Mouse (Mus musculus) forebrain, embryonic 10.5 days (tissue): Measurements from ENCODE around the gene Emd. TPM values are rescaled to one million over a fixed set of nuclear protein-coding genes. Genes with fewer than 3 reads are reported as not detected.
A peak's percentile ranks its signal among the peaks of the same experiment; 100 is the strongest.

Source experiments
- DNase-seq: peaks from one replicate; pipeline ENCODE4 v3.0.0-alpha.2; 2017; ENCODE audit warnings: low spot score; ENCODE audit errors: extremely low spot score
- H3K27ac ChIP-seq: fragments of 300-500 bp; sonication (generic); 2 replicates; pipeline ENCODE4 v1.5.1; 2016; ENCODE audit warnings: mild to moderate bottlenecking
- H3K27me3 ChIP-seq: fragments of 300-500 bp; sonication (generic); 2 replicates; pipeline ENCODE4 v1.6.1; 2016; ENCODE audit warnings: mild to moderate bottlenecking; ENCODE audit not compliant: poor library complexity, severe bottlenecking
- H3K36me3 ChIP-seq: fragments of 300-500 bp; sonication (generic); replicated peaks from 2 replicates; pipeline ENCODE4 v1.6.1; 2016; ENCODE audit warnings: mild to moderate bottlenecking, moderate library complexity
- H3K4me1 ChIP-seq: fragments of 300-500 bp; sonication (generic); 2 replicates; pipeline ENCODE4 v1.6.1; 2016
- H3K4me3 ChIP-seq: fragments of 300-500 bp; sonication (generic); 2 replicates; pipeline ENCODE4 v1.5.1; 2016; ENCODE audit warnings: mild to moderate bottlenecking, moderate library complexity
- H3K9me3 ChIP-seq: fragments of 300-500 bp; sonication (generic); 2 replicates; pipeline ENCODE4 v1.6.1; 2016; ENCODE audit warnings: mild to moderate bottlenecking, moderate library complexity
- WGBS: fragments of 180-500 bp; shearing (Covaris S2); methylation state at CpG from one replicate; pipeline ENCODE4 v1.1.7; 2016; 5-methylcytosine and 5-hydroxymethylcytosine counted together
- microRNA-seq: library from miRNA; unstranded; fragments of <30 nt; microRNA quantifications from one replicate; pipeline ENCODE4, GENCODE M21; 2017
- polyA plus RNA-seq: library from polyadenylated mRNA; unstranded; fragments of >200 nt; fragmentation: Nextera tagmentation; extraction: Ambion mirVana; gene quantifications from 2 replicates; pipeline ENCODE4 v1.2.1, GENCODE M21; 2016

Gene Emd
- polyA plus RNA-seq, 1 experiment from 2014 or later, result 22.2 TPM

- H3K27ac ChIP-seq, result peak within 1 kb of the TSS; percentile 88
These were observed 27.4 kb downstream of the Emd start, which contains the start of the genes Taz and Dnase1l1 for GRCm38 (mm10) chrX:74281732-74282394. Gene Taz, plus strand, starts transcription at chrX:74281912. Gene Dnase1l1, minus strand, starts transcription at chrX:74282337.

DNA sequence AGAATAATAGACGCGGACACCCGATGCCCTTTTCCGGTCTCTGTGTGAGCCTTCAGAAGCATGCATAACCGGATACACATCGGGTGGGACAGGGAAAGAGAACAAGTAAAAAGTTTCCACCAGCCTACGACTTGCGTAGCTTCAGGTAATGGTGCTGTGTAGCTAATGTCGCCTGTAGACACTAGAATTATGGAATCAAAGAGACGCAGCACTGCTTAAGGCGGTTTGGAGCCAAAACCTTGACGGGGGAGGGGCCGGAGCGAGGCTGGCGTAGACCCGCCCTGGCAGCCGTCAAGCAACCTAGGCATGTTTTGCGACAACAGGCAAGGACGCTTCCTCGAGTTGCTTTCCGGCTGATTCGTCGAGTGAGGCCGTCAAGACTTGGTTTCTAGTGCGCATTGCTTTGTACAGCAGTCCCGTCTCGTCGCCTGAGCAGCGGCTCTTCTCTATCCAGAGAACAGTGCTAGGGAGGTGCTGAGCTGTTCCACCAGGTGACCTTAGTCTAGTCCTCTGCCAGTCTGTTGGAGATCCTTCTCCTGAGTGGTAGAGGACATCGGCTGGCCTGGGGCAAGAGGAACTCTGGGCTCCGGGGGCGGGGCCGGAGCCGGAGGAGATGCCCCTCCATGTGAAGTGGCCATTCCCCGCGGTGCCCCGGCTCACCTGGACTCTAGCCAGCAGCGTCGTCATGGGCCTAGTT lies 28.1 kb downstream of the Emd start:
- Histone ChIP-seq H3K4me3 (peak overlapping the region; percentile 69), H3K36me3 (peaks cover under 1% of the 10 kb centered on the region; the same call in 1 of the 2 replicates), H3K27ac (peak overlapping the region; percentile 88), H3K4me1 (peaks cover 20% of the 10 kb centered on the region), H3K27me3 (no peaks in the 10 kb centered on the region), H3K9me3 (no peaks in the 10 kb centered on the region)
- DNase-seq, result peak; percentile 75
- 18% methylated on average over 39 of the region's 39 CpGs for WGBS

More at GRCm38 (mm10) chrX:74281732-74282394, 27.4 kb downstream of the Emd start, which contains the start of the genes Taz and Dnase1l1:
- peak; percentile 50 for DNase-seq
- WGBS, result 19% methylated on average over 16 of the region's 16 CpGs
- Histone ChIP-seq H3K9me3 (no peaks in the 10 kb centered on the region), H3K4me1 (peaks cover 20% of the 10 kb centered on the region), H3K36me3 (no peaks in the 10 kb centered on the region), H3K27me3 (no peaks in the 10 kb centered on the region), H3K4me3 (peak within 1 kb of the TSS; percentile 69)

GRCm38 (mm10) chrX:74283092-74283437 lies 28.6 kb downstream of the Emd start:
- H3K27me3 ChIP-seq, result no peaks in the 10 kb centered on the region
- 58% methylated on average over 5 of the region's 5 CpGs for WGBS
- H3K9me3 ChIP-seq, result no peaks in the 10 kb centered on the region
- peaks cover 5% of the 10 kb centered on the region for H3K36me3 ChIP-seq
- H3K4me3 ChIP-seq, result peak overlapping the region; percentile 69
- peak overlapping the region; percentile 88 for H3K27ac ChIP-seq
- H3K4me1 ChIP-seq, result peaks cover 20% of the 10 kb centered on the region
- DNase-seq, result no peak

GRCm38 (mm10) chrX:74293431-74293830 lies 38.9 kb downstream of the Emd start:
- Histone ChIP-seq H3K36me3 (peaks cover 25% of the 10 kb centered on the region), H3K27ac (no peak overlapping the region), H3K9me3 (no peaks in the 10 kb centered on the region), H3K4me3 (no peak overlapping the region), H3K27me3 (no peaks in the 10 kb centered on the region), H3K4me1 (peaks cover 9% of the 10 kb centered on the region)
- DNase-seq, result no peak
- WGBS, result 79% methylated on average over 4 of the region's 4 CpGs

- peak; percentile 87 for DNase-seq
- Histone ChIP-seq H3K27ac (peak within 1 kb of the TSS; percentile 88), H3K4me1 (peaks cover 9% of the 10 kb centered on the region), H3K36me3 (peaks cover 32% of the 10 kb centered on the region), H3K27me3 (no peaks in the 10 kb centered on the region), H3K4me3 (peak within 1 kb of the TSS; percentile 72), H3K9me3 (no peaks in the 10 kb centered on the region)
- WGBS, result 20% methylated on average over 37 of the region's 37 CpGs
These were observed 42.3 kb downstream of the Emd start, which contains the start of gene Atp6ap1 for GRCm38 (mm10) chrX:74296538-74297448. Gene Atp6ap1, plus strand, starts transcription at chrX:74297097.

DNA sequence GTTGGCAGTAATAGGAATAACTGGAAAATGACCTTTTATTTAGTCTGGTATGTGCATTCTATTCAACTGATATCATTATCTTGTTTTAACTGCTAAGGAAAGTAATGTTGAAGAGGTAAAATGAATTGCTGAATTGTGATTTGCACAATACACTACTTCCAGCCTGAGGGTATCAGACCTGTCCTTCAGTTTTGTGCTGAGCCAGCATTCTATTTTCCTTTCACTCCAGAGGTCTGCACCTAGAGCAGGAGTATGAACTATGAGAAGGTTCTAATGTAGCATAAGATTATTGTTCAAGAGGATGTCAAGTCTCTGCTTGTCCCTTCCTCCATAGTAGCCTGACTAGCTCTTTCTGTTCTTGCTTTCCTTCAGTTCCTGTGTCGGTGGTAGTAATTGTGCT lies 43.9 kb downstream of the Emd start:
- peaks cover 9% of the 10 kb centered on the region for H3K4me1 ChIP-seq
- no peaks in the 10 kb centered on the region for H3K9me3 ChIP-seq
- H3K27ac ChIP-seq, result no peak overlapping the region
- no peaks in the 10 kb centered on the region for H3K27me3 ChIP-seq
- DNase-seq, result no peak
- 100% methylated on average over 1 of the region's 1 CpGs for WGBS
- H3K4me3 ChIP-seq, result no peak overlapping the region
- H3K36me3 ChIP-seq, result peaks cover 48% of the 10 kb centered on the region

GRCm38 (mm10) chrX:74299721-74300120 lies 45.2 kb downstream of the Emd start:
- WGBS, result 92% methylated on average over 3 of the region's 3 CpGs
- Histone ChIP-seq H3K27me3 (no peaks in the 10 kb centered on the region), H3K4me1 (peaks cover 15% of the 10 kb centered on the region), H3K4me3 (no peak overlapping the region), H3K9me3 (no peaks in the 10 kb centered on the region), H3K36me3 (peaks cover 56% of the 10 kb centered on the region), H3K27ac (no peak overlapping the region)
- DNase-seq, result no peak

GRCm38 (mm10) chrX:74304867-74305700 lies 50.6 kb downstream of the Emd start, which contains the start of gene Gdi1:
Gene Gdi1, plus strand, starts transcription at chrX:74304998.
- peak; percentile 72 for DNase-seq
- H3K4me3 ChIP-seq, result peak within 1 kb of the TSS; percentile 66
- H3K27me3 ChIP-seq, result no peaks in the 10 kb centered on the region
- peaks cover 77% of the 10 kb centered on the region for H3K36me3 ChIP-seq
- peak within 1 kb of the TSS; percentile 94 for H3K27ac ChIP-seq
- H3K9me3 ChIP-seq, result no peaks in the 10 kb centered on the region
- H3K4me1 ChIP-seq, result peaks cover 17% of the 10 kb centered on the region
- WGBS, result 19% methylated on average over 41 of the region's 41 CpGs

Small RNAs within 50 kb of the gene (microRNA-seq; reads per million reads assigned to microRNA genes)
- gene Mir7091, result not detected

Other genes starting within 250 kb of the Emd start
- gene Irak1, start 230.8 kb upstream of the Emd start, polyA plus RNA-seq, result 56.6 and 63.3 TPM in 2 replicates
- gene Opn1mw, start 127.2 kb upstream of the Emd start, polyA plus RNA-seq, result not detected in 2 replicates
- gene Mecp2, start 119.3 kb upstream of the Emd start, polyA plus RNA-seq, result 13.7 and 14.4 TPM in 2 replicates
- not detected in 2 replicates for gene Tex28, start 86.8 kb upstream of the Emd start, polyA plus RNA-seq
- not detected in 2 replicates for gene Tktl1, start 77.4 kb upstream of the Emd start, polyA plus RNA-seq
- 265 and 269 TPM in 2 replicates for gene Flna, start 4.9 kb upstream of the Emd start, polyA plus RNA-seq
- 800 and 812 TPM in 2 replicates for gene Rpl10, start 16.1 kb downstream of the Emd start, polyA plus RNA-seq
- gene Taz, start 27.2 kb downstream of the Emd start, polyA plus RNA-seq, result 66.3 and 75.8 TPM in 2 replicates
- gene Dnase1l1, start 27.6 kb downstream of the Emd start, polyA plus RNA-seq, result 4.5 and 5.1 TPM in 2 replicates
- 82.6 and 84.6 TPM in 2 replicates for gene Atp6ap1, start 42.4 kb downstream of the Emd start, polyA plus RNA-seq
- 239 and 242 TPM in 2 replicates for gene Gdi1, start 50.3 kb downstream of the Emd start, polyA plus RNA-seq
- 63.4 and 67.3 TPM in 2 replicates for gene Fam50a, start 58.3 kb downstream of the Emd start, polyA plus RNA-seq
- gene Plxna3, start 74.4 kb downstream of the Emd start, polyA plus RNA-seq, result 16.1 and 20.3 TPM in 2 replicates
- 120 and 125 TPM in 2 replicates for gene Lage3, start 98.9 kb downstream of the Emd start, polyA plus RNA-seq
- gene Ubl4a, start 118.5 kb downstream of the Emd start, polyA plus RNA-seq, result 64.3 and 67.3 TPM in 2 replicates
- gene Slc10a3, start 118.7 kb downstream of the Emd start, polyA plus RNA-seq, result 10.6 and 12.5 TPM in 2 replicates
- 22.8 and 23.7 TPM in 2 replicates for gene Fam3a, start 138.6 kb downstream of the Emd start, polyA plus RNA-seq
- 18.9 and 20.9 TPM in 2 replicates for gene Ikbkg, start 138.6 kb downstream of the Emd start, polyA plus RNA-seq
- gene G6pdx, start 174.5 kb downstream of the Emd start, polyA plus RNA-seq, result 53.5 and 55.3 TPM in 2 replicates
- gene Gm6880, start 226.7 kb downstream of the Emd start, polyA plus RNA-seq, result not detected in 2 replicates